Mouse (Mus musculus) embryonic facial prominence, embryonic 12.5 days (tissue): ENCODE measurements around the gene Zp3. TPM values are rescaled to one million over a fixed set of nuclear protein-coding genes. Genes with fewer than 3 reads are reported as not detected.

Experiments
- ATAC-seq: fragments of 200-750 bp; cut with Nextera tagmentation; 2 replicates; pipeline ENCODE4 v1.8.0; 2017; ENCODE audit not compliant: insufficient number of reproducible peaks, insufficient read depth, low FRiP score, low TSS enrichment
- H3K27ac ChIP-seq: fragments of 300-500 bp; sonication (generic); 2 replicates; pipeline ENCODE4 v1.5.1; 2016; ENCODE audit warnings: mild to moderate bottlenecking
- H3K27me3 ChIP-seq: fragments of 300-500 bp; sonication (generic); 2 replicates; pipeline ENCODE4 v1.6.1; 2016; ENCODE audit warnings: mild to moderate bottlenecking, moderate library complexity
- H3K36me3 ChIP-seq: fragments of 300-500 bp; sonication (generic); 2 replicates; pipeline ENCODE4 v1.6.1; 2016; ENCODE audit warnings: mild to moderate bottlenecking
- H3K4me1 ChIP-seq: fragments of 300-500 bp; sonication (generic); 2 replicates; pipeline ENCODE4 v1.6.1; 2016
- H3K4me2 ChIP-seq: fragments of 300-500 bp; sonication (generic); replicated peaks from 2 replicates; pipeline ENCODE4 v1.6.1; 2016; ENCODE audit warnings: mild to moderate bottlenecking, moderate library complexity
- H3K4me3 ChIP-seq: fragments of 300-500 bp; sonication (generic); 2 replicates; pipeline ENCODE4 v1.5.1; 2016; ENCODE audit warnings: mild to moderate bottlenecking
- H3K9ac ChIP-seq: fragments of 300-500 bp; sonication (generic); 2 replicates; pipeline ENCODE4 v1.6.1; 2016; ENCODE audit warnings: mild to moderate bottlenecking, moderate library complexity
- H3K9me3 ChIP-seq: fragments of 300-500 bp; sonication (generic); 2 replicates; pipeline ENCODE4 v1.6.1; 2016; ENCODE audit warnings: mild to moderate bottlenecking, moderate library complexity
- WGBS: fragments of 180-500 bp; shearing (Covaris S2); methylation state at CpG from one replicate; pipeline ENCODE4 v1.1.7; 2016; 5-methylcytosine and 5-hydroxymethylcytosine counted together
- polyA plus RNA-seq: library from polyadenylated mRNA; unstranded; fragments of >200 nt; fragmentation: Nextera tagmentation; extraction: Ambion mirVana; gene quantifications from 2 replicates; pipeline ENCODE4 v1.2.1, GENCODE M21; 2016

The Zp3 gene
- polyA plus RNA-seq, 1 experiment from 2014 or later = 0.12 TPM

DNA sequence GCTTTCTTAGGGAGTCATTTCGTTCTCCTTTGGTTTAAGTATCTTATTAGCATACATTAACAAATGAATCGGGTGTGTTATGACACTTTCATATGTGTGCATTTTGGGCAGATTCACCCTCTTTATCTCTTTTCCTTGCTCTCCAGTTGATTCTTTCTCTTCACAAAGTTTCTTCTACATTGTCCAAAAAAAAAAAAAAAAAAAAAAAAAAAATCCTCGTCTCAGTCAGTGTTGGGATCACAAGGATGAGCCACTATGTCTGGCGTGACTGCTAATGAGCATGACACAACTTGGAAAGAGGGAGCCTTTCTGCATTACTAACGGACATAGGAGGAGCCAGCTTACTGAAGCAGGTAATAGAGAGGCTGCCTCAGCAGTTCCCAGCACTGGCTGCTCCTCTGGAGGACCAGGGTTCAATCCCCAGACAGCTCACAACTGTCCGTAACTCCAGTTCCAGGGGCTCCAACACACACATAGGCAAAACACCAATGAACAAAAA, 4.7 kb downstream of the Zp3 start:
- Histone ChIP-seq H3K4me2 (no peak overlapping the region), H3K36me3 (no peaks in the 10 kb centered on the region), H3K27me3 (no peaks in the 10 kb centered on the region), H3K4me3 (no peak overlapping the region), H3K9me3 (no peaks in the 10 kb centered on the region), H3K27ac (no peak overlapping the region), H3K4me1 (no peaks in the 10 kb centered on the region), H3K9ac (no peak overlapping the region)
- no peak for ATAC-seq
- WGBS = 64% methylated on average over 6 of the region's 6 CpGs

GRCm38 (mm10) chr5:135987248-135987647, 7.3 kb downstream of the Zp3 start:
- ATAC-seq = no peak

DNA sequence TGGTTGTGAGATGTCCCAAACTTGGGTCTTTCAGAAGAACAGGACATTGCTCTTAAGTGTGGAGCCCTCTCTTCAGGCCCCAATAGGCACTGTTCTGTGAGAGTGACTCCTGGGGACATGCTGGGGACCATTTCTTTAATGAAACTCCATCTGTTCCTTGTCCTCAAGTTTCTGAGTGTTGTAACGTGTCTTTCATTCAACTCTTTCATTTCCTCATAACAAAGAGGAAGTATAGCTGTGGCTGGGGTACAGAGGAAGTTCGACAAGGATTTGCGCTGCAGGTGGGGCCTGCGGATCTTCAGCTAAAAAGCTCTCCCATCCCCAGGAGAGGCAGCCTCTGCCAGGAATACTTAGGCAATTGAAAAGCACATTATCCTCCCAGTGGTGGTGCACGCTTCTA, 10.7 kb downstream of the Zp3 start:
- Histone ChIP-seq H3K9ac (no peak overlapping the region), H3K27me3 (no peaks in the 10 kb centered on the region), H3K4me2 (no peak overlapping the region), H3K4me3 (no peak overlapping the region), H3K4me1 (peaks cover 5% of the 10 kb centered on the region), H3K36me3 (no peaks in the 10 kb centered on the region), H3K27ac (no peak overlapping the region), H3K9me3 (no peaks in the 10 kb centered on the region)
- no peak for ATAC-seq
- WGBS = 65% methylated on average over 5 of the region's 5 CpGs

More at GRCm38 (mm10) chr5:135987248-135987647, 7.3 kb downstream of the Zp3 start:
- Histone ChIP-seq H3K36me3 (no peaks in the 10 kb centered on the region), H3K4me2 (no peak overlapping the region), H3K27ac (no peak overlapping the region), H3K9me3 (no peaks in the 10 kb centered on the region), H3K27me3 (no peaks in the 10 kb centered on the region), H3K4me3 (no peak overlapping the region), H3K9ac (no peak overlapping the region), H3K4me1 (no peaks in the 10 kb centered on the region)
- WGBS = 59% methylated on average over 11 of the region's 11 CpGs

DNA sequence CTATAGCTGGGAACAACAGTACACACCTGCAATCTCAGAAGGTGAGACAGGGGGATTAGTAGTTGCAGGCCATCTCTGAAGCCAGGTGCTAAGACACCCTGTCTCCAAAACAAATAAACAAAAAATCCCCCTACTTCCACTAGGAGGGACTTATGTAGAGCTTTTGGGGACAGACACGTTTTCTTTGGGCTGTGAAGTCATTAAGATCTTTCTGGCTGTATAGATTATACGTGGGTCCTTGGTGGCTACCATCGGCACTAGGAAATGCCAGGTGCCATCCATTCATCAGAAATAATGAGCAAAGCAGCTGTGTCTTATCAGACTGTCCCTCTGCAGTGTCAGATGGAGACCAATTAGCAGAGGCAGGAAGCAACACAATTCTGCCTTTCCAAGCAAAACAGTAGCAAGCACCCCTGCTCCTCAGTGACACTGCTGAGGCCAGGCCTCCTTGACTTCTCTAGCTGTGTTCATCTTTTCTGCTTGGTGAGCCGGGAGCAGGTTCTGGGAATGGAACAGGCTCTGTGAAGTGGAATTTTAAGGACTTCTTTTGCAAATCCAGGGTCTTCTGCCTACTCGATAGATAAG, 13.6 kb downstream of the Zp3 start:
- H3K36me3 ChIP-seq = peaks cover 19% of the 10 kb centered on the region
- WGBS = 60% methylated on average over 5 of the region's 5 CpGs
- ATAC-seq = no peak
- no peak overlapping the region for H3K27ac ChIP-seq
- no peak overlapping the region for H3K4me2 ChIP-seq
- H3K4me3 ChIP-seq = no peak overlapping the region
- no peak overlapping the region for H3K9ac ChIP-seq
- H3K4me1 ChIP-seq = peaks cover 9% of the 10 kb centered on the region
- H3K9me3 ChIP-seq = no peaks in the 10 kb centered on the region
- H3K27me3 ChIP-seq = no peaks in the 10 kb centered on the region

DNA sequence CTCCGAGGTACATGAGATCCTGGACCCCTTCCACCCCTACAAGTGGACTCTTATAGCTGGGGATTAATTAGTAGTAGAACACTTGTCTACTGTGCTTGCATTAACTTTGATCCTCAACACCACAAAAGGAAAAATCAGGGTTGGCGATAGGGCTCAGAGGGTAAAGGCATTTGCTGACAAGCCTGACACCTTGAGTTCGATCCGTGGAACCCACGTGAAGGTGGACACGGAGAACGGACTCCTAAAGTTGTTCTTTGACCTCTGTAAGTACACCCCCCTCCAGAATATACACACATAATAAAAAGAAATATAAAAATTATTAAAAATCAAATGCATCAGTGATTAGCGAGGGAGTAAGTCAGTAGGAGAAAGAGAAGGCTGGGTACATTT, 14.4 kb downstream of the Zp3 start:
- ATAC-seq = 0 out of 2 replicates have a peak, but pooled peaks have one; percentile 16
- Histone ChIP-seq H3K27ac (no peak overlapping the region), H3K9ac (no peak overlapping the region), H3K36me3 (peaks cover 27% of the 10 kb centered on the region), H3K4me2 (no peak overlapping the region), H3K4me3 (peak overlapping the region; percentile 79; the same call in 1 of the 2 replicates), H3K27me3 (no peaks in the 10 kb centered on the region), H3K4me1 (peaks cover 9% of the 10 kb centered on the region), H3K9me3 (no peaks in the 10 kb centered on the region)
- WGBS = 66% methylated on average over 8 of the region's 8 CpGs

GRCm38 (mm10) chr5:135994725-135995687, 15.1 kb downstream of the Zp3 start, which contains the start of gene Dtx2:
Gene Dtx2, plus strand, starts transcription at chr5:135994800.
- Histone ChIP-seq H3K27ac (peak within 1 kb of the TSS; percentile 92), H3K4me3 (peak within 1 kb of the TSS; percentile 79), H3K36me3 (peaks cover 32% of the 10 kb centered on the region), H3K4me1 (peaks cover 9% of the 10 kb centered on the region), H3K9ac (peak within 1 kb of the TSS; percentile 83), H3K4me2 (peak within 1 kb of the TSS; percentile 80), H3K9me3 (no peaks in the 10 kb centered on the region), H3K27me3 (no peaks in the 10 kb centered on the region)
- WGBS = 2% methylated on average over 47 of the region's 47 CpGs
- ATAC-seq = peak; percentile 87

DNA sequence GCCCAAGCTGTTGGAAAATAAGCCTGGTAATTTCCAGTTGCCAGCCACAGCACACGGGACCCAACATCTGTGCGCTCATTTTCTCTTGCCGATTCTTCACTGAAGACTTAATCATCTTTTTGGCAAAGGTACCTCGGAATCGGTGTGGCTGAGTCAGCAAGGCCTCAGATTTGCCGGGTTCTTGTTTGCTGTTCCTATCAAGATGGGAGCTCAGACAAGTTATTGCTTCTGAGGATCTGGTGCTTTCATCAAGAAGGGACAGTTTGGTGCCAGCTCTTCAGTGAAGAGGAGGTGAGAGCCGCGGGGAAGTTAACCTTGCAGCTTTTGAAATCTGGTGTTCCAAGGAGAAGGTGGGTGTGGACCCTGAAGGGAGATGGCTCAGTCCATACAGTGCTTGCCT, 16.3 kb downstream of the Zp3 start:
- WGBS = 96% methylated on average over 8 of the region's 8 CpGs
- peaks cover 9% of the 10 kb centered on the region for H3K4me1 ChIP-seq
- no peaks in the 10 kb centered on the region for H3K9me3 ChIP-seq
- H3K9ac ChIP-seq = no peak overlapping the region
- no peak overlapping the region for H3K4me3 ChIP-seq
- no peaks in the 10 kb centered on the region for H3K27me3 ChIP-seq
- H3K27ac ChIP-seq = no peak overlapping the region
- H3K4me2 ChIP-seq = no peak overlapping the region
- no peak for ATAC-seq
- H3K36me3 ChIP-seq = peaks cover 33% of the 10 kb centered on the region

- Histone ChIP-seq H3K4me3 (no peak overlapping the region), H3K4me1 (peaks cover 13% of the 10 kb centered on the region; the same call in 1 of the 2 replicates), H3K27me3 (no peaks in the 10 kb centered on the region), H3K36me3 (peaks cover 45% of the 10 kb centered on the region), H3K27ac (no peak overlapping the region), H3K4me2 (no peak overlapping the region), H3K9ac (no peak overlapping the region), H3K9me3 (no peaks in the 10 kb centered on the region)
- no peak for ATAC-seq
- 90% methylated on average over 6 of the region's 6 CpGs for WGBS
These were observed 21.3 kb downstream of the Zp3 start for GRCm38 (mm10) chr5:136001222-136001621.

- Histone ChIP-seq H3K9me3 (no peaks in the 10 kb centered on the region), H3K4me3 (no peak overlapping the region), H3K36me3 (peaks cover 37% of the 10 kb centered on the region), H3K27ac (no peak overlapping the region), H3K27me3 (no peaks in the 10 kb centered on the region), H3K9ac (no peak overlapping the region), H3K4me2 (no peak overlapping the region), H3K4me1 (peaks cover 13% of the 10 kb centered on the region; the same call in 1 of the 2 replicates)
- WGBS = 61% methylated on average over 2 of the region's 2 CpGs
- ATAC-seq = no peak
These were observed 22.4 kb downstream of the Zp3 start for GRCm38 (mm10) chr5:136002325-136002724.

GRCm38 (mm10) chr5:136002751-136003151, 22.9 kb downstream of the Zp3 start:
- 0 out of 2 replicates have a peak overlapping the region, but pooled peaks have one; percentile 13 for H3K9ac ChIP-seq
- WGBS = 19% methylated on average over 3 of the region's 3 CpGs
- no peaks in the 10 kb centered on the region for H3K27me3 ChIP-seq
- H3K27ac ChIP-seq = no peak overlapping the region
- no peak overlapping the region for H3K4me3 ChIP-seq
- no peak overlapping the region for H3K4me2 ChIP-seq
- ATAC-seq = no peak
- H3K9me3 ChIP-seq = no peaks in the 10 kb centered on the region
- H3K4me1 ChIP-seq = peaks cover 13% of the 10 kb centered on the region; the same call in 1 of the 2 replicates
- peaks cover 32% of the 10 kb centered on the region for H3K36me3 ChIP-seq

DNA sequence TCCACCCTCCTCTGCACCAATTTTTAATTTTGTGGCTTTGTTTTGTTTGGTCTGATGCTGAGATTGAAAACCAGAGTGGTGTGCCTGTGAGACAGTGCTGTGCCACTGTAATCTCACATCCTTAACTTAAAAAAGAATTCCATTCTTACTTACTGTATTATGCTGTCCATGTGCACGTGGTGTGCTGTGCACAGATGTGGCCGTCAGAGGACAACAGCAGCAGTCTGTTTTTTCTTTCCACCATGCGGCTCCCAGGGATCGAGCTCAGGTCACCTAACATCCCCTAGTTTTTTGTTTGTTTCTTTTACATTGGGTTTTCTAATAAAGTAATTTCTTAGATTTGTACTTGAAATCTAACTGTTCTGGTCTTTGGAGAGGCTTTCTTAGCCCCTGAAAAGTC, 24.6 kb downstream of the Zp3 start:
- H3K36me3 ChIP-seq = peaks cover 20% of the 10 kb centered on the region
- ATAC-seq = no peak
- 72% methylated on average over 4 of the region's 4 CpGs for WGBS
- no peak overlapping the region for H3K4me3 ChIP-seq
- H3K4me1 ChIP-seq = peaks cover 13% of the 10 kb centered on the region; the same call in 1 of the 2 replicates
- H3K9ac ChIP-seq = no peak overlapping the region
- no peaks in the 10 kb centered on the region for H3K27me3 ChIP-seq
- no peak overlapping the region for H3K4me2 ChIP-seq
- H3K9me3 ChIP-seq = no peaks in the 10 kb centered on the region
- H3K27ac ChIP-seq = no peak overlapping the region
